13 mouse cellular contexts compared by ENCODE assay signal in the genomic region with DNA sequence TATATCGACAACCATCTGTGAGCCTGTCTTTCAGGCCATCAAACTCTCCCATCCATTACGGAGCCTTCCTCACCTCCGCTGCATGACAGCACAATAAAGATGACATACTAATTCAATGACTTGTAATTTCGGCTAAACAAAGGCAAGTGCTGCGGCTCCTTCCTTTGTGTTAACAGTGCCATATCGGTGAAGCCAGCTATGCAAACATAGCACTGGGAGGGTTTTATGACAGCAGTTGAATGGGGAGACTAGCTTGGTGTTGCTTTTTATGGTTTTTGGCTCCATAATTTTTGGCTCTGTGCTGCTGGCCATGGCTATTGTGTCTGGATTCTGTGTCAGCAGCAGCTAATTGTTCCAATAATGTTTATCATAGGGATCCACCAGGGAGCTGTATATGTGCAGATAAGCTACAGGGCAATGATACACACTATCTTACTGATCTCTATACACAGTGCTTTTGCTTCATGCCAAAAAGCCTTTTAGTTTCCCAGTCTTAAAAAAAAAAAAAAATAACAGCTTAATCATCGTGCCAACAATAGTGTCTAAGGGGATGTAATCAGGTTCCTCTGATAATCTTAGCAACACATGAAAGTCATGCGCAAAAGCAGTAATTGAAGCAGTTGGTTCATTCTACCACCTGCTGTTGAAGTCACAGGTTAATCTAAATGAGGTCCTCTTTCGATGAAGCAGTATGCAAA.
DNase-seq lines count a peak whose midpoint lies in the region; ATAC-seq lines count a peak whose summit lies in the region.
"Had no signal": no experiment of that assay in that cellular context is flagged by ENCODE, and none has a peak within 500 bp of the region (broad histone marks: within the 10 kb centered on the region; RNA-seq: fewer than 3 reads in every experiment).

No protein-coding gene starts in this region.

- no peaks in the 10 kb centered on the region for H3K36me3 ChIP-seq in forebrain, embryonic 11.5 days (ENCODE audit: control insufficient read depth, insufficient read depth, low read length)
- no peaks in the 10 kb centered on the region for H3K36me3 ChIP-seq in hindbrain, embryonic 15.5 days
- no peaks in the 10 kb centered on the region for H3K36me3 ChIP-seq in midbrain, embryonic 13.5 days
- H3K36me3 ChIP-seq in kidney, embryonic 15.5 days = no peaks in the 10 kb centered on the region
- H3K36me3 ChIP-seq: heart, embryonic 13.5 days; limb, embryonic 15.5 days; lung, embryonic 15.5 days had no signal

- H3K4me3 ChIP-seq in forebrain, embryonic 11.5 days (ENCODE audit: low read depth, low read length) = no peak overlapping the region
- no peak overlapping the region for H3K4me3 ChIP-seq in hindbrain, embryonic 15.5 days
- no peak overlapping the region for H3K4me3 ChIP-seq in midbrain, embryonic 13.5 days (replicated peaks)
- H3K4me3 ChIP-seq in kidney, embryonic 15.5 days (replicated peaks) = no peak overlapping the region
- H3K4me3 ChIP-seq: heart, embryonic 13.5 days; limb, embryonic 15.5 days; lung, embryonic 15.5 days had no signal

- 55% methylated on average over 9 of the region's 9 CpGs for WGBS in forebrain, embryonic 11.5 days
- WGBS in hindbrain, embryonic 15.5 days = 18% methylated on average over 9 of the region's 9 CpGs
- 16% methylated on average over 9 of the region's 9 CpGs for WGBS in midbrain, embryonic 13.5 days
- 43% methylated on average over 9 of the region's 9 CpGs for WGBS in kidney, embryonic 15.5 days

- H3K27me3 ChIP-seq in forebrain, embryonic 11.5 days (ENCODE audit: control insufficient read depth, insufficient read depth, low read length) = no peaks in the 10 kb centered on the region
- H3K27me3 ChIP-seq in hindbrain, embryonic 15.5 days = no peaks in the 10 kb centered on the region
- H3K27me3 ChIP-seq in midbrain, embryonic 13.5 days = no peaks in the 10 kb centered on the region
- H3K27me3 ChIP-seq in kidney, embryonic 15.5 days = no peaks in the 10 kb centered on the region
- H3K27me3 ChIP-seq: heart, embryonic 13.5 days; limb, embryonic 15.5 days; lung, embryonic 15.5 days had no signal

- ATAC-seq in forebrain, embryonic 11.5 days (replicated peaks; ENCODE audit: low FRiP score) = peak; percentile 36; the same call in 1 of the 2 replicates
- peak; percentile 86 for ATAC-seq in hindbrain, embryonic 15.5 days (ENCODE audit: low FRiP score, low read depth)
- ATAC-seq in midbrain, embryonic 13.5 days = peak; percentile 92
- no peak for ATAC-seq in kidney, embryonic 15.5 days (replicated peaks; ENCODE audit: low FRiP score)

- peak; percentile 11 for DNase-seq in Muller cell, postnatal 12 days (ENCODE audit: inconsistent ontology term)
- no peak for DNase-seq in forebrain, embryonic 11.5 days (ENCODE audit: low spot score)
- DNase-seq in yolk sac, embryonic 10.5 days (ENCODE audit: low spot score) = no peak
- DNase-seq in B cell, adult 2 months = no peak
- DNase-seq in thymus, postnatal 10 days (ENCODE audit: low spot score in 2 of 2) = no peak
- DNase-seq: gastrocnemius, postnatal 25 days; kidney, adult 11 months had no signal

- no peak overlapping the region for H3K4me2 ChIP-seq in forebrain, embryonic 11.5 days (ENCODE audit: low read depth, low read length, severe bottlenecking)
- peak overlapping the region; percentile 41 for H3K4me2 ChIP-seq in hindbrain, embryonic 15.5 days
- H3K4me2 ChIP-seq in midbrain, embryonic 13.5 days (replicated peaks) = peak overlapping the region; percentile 30
- H3K4me2 ChIP-seq in kidney, embryonic 15.5 days = no peak overlapping the region
- H3K4me2 ChIP-seq: heart, embryonic 13.5 days; limb, embryonic 15.5 days; lung, embryonic 15.5 days had no signal

- no peaks in the 10 kb centered on the region for H3K4me1 ChIP-seq in forebrain, embryonic 11.5 days (replicated peaks; ENCODE audit: control insufficient read depth, insufficient read depth, low read length)
- peaks cover 12% of the 10 kb centered on the region for H3K4me1 ChIP-seq in hindbrain, embryonic 15.5 days (replicated peaks)
- peaks cover 12% of the 10 kb centered on the region for H3K4me1 ChIP-seq in midbrain, embryonic 13.5 days (replicated peaks)
- H3K4me1 ChIP-seq in kidney, embryonic 15.5 days = no peaks in the 10 kb centered on the region
- H3K4me1 ChIP-seq: heart, embryonic 13.5 days; limb, embryonic 15.5 days; lung, embryonic 15.5 days had no signal

- H3K27ac ChIP-seq in forebrain, embryonic 11.5 days (ENCODE audit: low read depth, low read length) = peak overlapping the region; percentile 13; the same call in 1 of the 2 replicates
- H3K27ac ChIP-seq in hindbrain, embryonic 15.5 days (replicated peaks) = peak overlapping the region; percentile 70
- H3K27ac ChIP-seq in midbrain, embryonic 13.5 days = peak overlapping the region; percentile 78
- no peak overlapping the region for H3K27ac ChIP-seq in kidney, embryonic 15.5 days
- H3K27ac ChIP-seq: heart, embryonic 13.5 days; limb, embryonic 15.5 days; lung, embryonic 15.5 days had no signal

- H3K9me3 ChIP-seq in forebrain, embryonic 11.5 days (ENCODE audit: control insufficient read depth, low read length) = no peaks in the 10 kb centered on the region
- no peaks in the 10 kb centered on the region for H3K9me3 ChIP-seq in hindbrain, embryonic 15.5 days
- H3K9me3 ChIP-seq in midbrain, embryonic 13.5 days = no peaks in the 10 kb centered on the region
- no peaks in the 10 kb centered on the region for H3K9me3 ChIP-seq in kidney, embryonic 15.5 days (replicated peaks)
- H3K9me3 ChIP-seq: heart, embryonic 13.5 days; limb, embryonic 15.5 days; lung, embryonic 15.5 days had no signal

- no peak overlapping the region for H3K9ac ChIP-seq in forebrain, embryonic 11.5 days (ENCODE audit: low read length)
- H3K9ac ChIP-seq in hindbrain, embryonic 15.5 days = no peak overlapping the region
- H3K9ac ChIP-seq in midbrain, embryonic 13.5 days (replicated peaks) = 0 out of 2 replicates have a peak overlapping the region, but pooled peaks have one; percentile 8
- H3K9ac ChIP-seq in kidney, embryonic 15.5 days = no peak overlapping the region
- H3K9ac ChIP-seq: heart, embryonic 13.5 days; limb, embryonic 15.5 days; lung, embryonic 15.5 days had no signal

Comparison
In these comparisons a context has a peak if more than half of its experiments do, and no peak if none do; other contexts are left out.
1. H3K4me2 ChIP-seq: peak in hindbrain, embryonic 15.5 days (single experiment) and midbrain, embryonic 13.5 days (single experiment); none in forebrain, embryonic 11.5 days (single experiment) and kidney, embryonic 15.5 days (single experiment).